Mouse (Mus musculus) adrenal gland, postnatal 10 days (tissue): ENCODE data around the gene 4930442H23Rik. TPM values are rescaled to one million over a fixed set of nuclear protein-coding genes. Genes with fewer than 3 reads are reported as not detected.

Experiments used
- total RNA-seq, 2 experiments: library from RNA; stranded (reverse); gene quantifications; 2 replicates each; pipeline ENCODE4 v1.2.3; 2021

4930442H23Rik gene
- total RNA-seq, 2 experiments from 2014 or later: not detected

Other genes starting within 250 kb of the 4930442H23Rik start
- 1 to 10 TPM; 5.4 to 6.4 TPM for gene Gng7, start 168.9 kb downstream of the 4930442H23Rik start, total RNA-seq
- 1 to 10 TPM; 2.8 to 3.4 TPM for gene Diras1, start 158.2 kb downstream of the 4930442H23Rik start, total RNA-seq
- 10 to 100 TPM; 28.5 to 32.8 TPM for gene Slc39a3, start 146.4 kb downstream of the 4930442H23Rik start, total RNA-seq
- 100 to 1,000 TPM; 190 to 191 TPM for gene Sgta, start 123.7 kb downstream of the 4930442H23Rik start, total RNA-seq
- 10 to 100 TPM; 31.8 to 42.4 TPM for gene Thop1, start 113.8 kb downstream of the 4930442H23Rik start, total RNA-seq
- 10 to 100 TPM; 18.1 to 42.6 TPM for gene Creb3l3, start 85.0 kb downstream of the 4930442H23Rik start, total RNA-seq
- 100 to 1,000 TPM; 151 to 161 TPM for gene Map2k2, start 77.9 kb downstream of the 4930442H23Rik start, total RNA-seq
- 10 to 100 TPM; 61.1 to 66.6 TPM for gene Zbtb7a, start 48.6 kb downstream of the 4930442H23Rik start, total RNA-seq
- gene Pias4, start 15.9 kb downstream of the 4930442H23Rik start, total RNA-seq: 10 to 100 TPM; 25.8 to 26.5 TPM
- gene Eef2, start 7.2 kb downstream of the 4930442H23Rik start, total RNA-seq: 1,000 to 10,000 TPM; 1,466 to 1,521 TPM
- 10 to 100 TPM; 55.3 to 55.6 TPM for gene Dapk3, start 844 bp downstream of the 4930442H23Rik start, total RNA-seq
- 1 to 10 TPM in 1 of 2 experiments, under 1 TPM in 1; 0.15 to 4.9 TPM for gene Nmrk2, start 18.2 kb upstream of the 4930442H23Rik start, total RNA-seq
- gene Atcay, start 47.0 kb upstream of the 4930442H23Rik start, total RNA-seq: 1 to 10 TPM; 2.5 to 4.6 TPM
- gene Zfr2, start 49.3 kb upstream of the 4930442H23Rik start, total RNA-seq: 10 to 100 TPM in 1 of 2 experiments, 1 to 10 TPM in 1; 7.4 to 11.9 TPM
- gene Matk, start 69.1 kb upstream of the 4930442H23Rik start, total RNA-seq: 1 to 10 TPM; 1.8 to 2.1 TPM
- gene Mrpl54, start 83.1 kb upstream of the 4930442H23Rik start, total RNA-seq: 100 to 1,000 TPM; 109 to 111 TPM
- 10 to 100 TPM; 79.8 to 83.8 TPM for gene Apba3, start 83.1 kb upstream of the 4930442H23Rik start, total RNA-seq
- 1 to 10 TPM; 1.9 to 3.0 TPM for gene Tjp3, start 107.7 kb upstream of the 4930442H23Rik start, total RNA-seq
- gene Pip5k1c, start 109.1 kb upstream of the 4930442H23Rik start, total RNA-seq: 10 to 100 TPM; 39.2 to 48.9 TPM
- gene Cactin, start 137.3 kb upstream of the 4930442H23Rik start, total RNA-seq: 10 to 100 TPM; 29.4 to 35.4 TPM
- gene Tbxa2r, start 144.9 kb upstream of the 4930442H23Rik start, total RNA-seq: 10 to 100 TPM; 24.5 to 31.8 TPM
- 1 to 10 TPM; 3.6 to 4.0 TPM for gene Gipc3, start 159.4 kb upstream of the 4930442H23Rik start, total RNA-seq
- 10 to 100 TPM; 81.2 to 97.5 TPM for gene Hmg20b, start 166.6 kb upstream of the 4930442H23Rik start, total RNA-seq
- 10 to 100 TPM; 17.8 to 22.8 TPM for gene Mfsd12, start 173.6 kb upstream of the 4930442H23Rik start, total RNA-seq
- gene 4930404N11Rik, start 182.0 kb upstream of the 4930442H23Rik start, total RNA-seq: 1 to 10 TPM; 1.1 to 2.3 TPM
- gene Fzr1, start 194.7 kb upstream of the 4930442H23Rik start, total RNA-seq: 10 to 100 TPM; 42.1 to 51.7 TPM
- gene Dohh, start 200.6 kb upstream of the 4930442H23Rik start, total RNA-seq: 10 to 100 TPM; 52.8 to 54.2 TPM
- 1 to 10 TPM; 1.1 to 1.6 TPM for gene Gm48551, start 200.6 kb upstream of the 4930442H23Rik start, total RNA-seq
- gene Gm48552, start 205.2 kb upstream of the 4930442H23Rik start, total RNA-seq: 1 to 10 TPM in 1 of 2 experiments, under 1 TPM in 1; 0.45 to 1.9 TPM
- gene Smim24, start 209.2 kb upstream of the 4930442H23Rik start, total RNA-seq: 1 to 10 TPM; 1.2 to 1.6 TPM